Mouse (Mus musculus) myocyte (in vitro differentiated cells): Measurements from ENCODE around the gene Akt1s1. TPM values are rescaled to one million over a fixed set of nuclear protein-coding genes. Genes with fewer than 3 reads are reported as not detected.

Experiments
- H3K27me3 ChIP-seq: one replicate; pipeline ENCODE4 v1.6.1; 2011; ENCODE audit not compliant: control insufficient read depth, insufficient read depth, insufficient read length
- H3K36me3 ChIP-seq: one replicate; pipeline ENCODE4 v1.6.1; 2011; ENCODE audit not compliant: control insufficient read depth, insufficient read depth
- H3K4me2 ChIP-seq: one replicate; pipeline ENCODE4 v1.6.1; 2011; ENCODE audit warnings: low read depth, control low read depth
- H3K4me3 ChIP-seq: one replicate; pipeline ENCODE4 v1.5.1; 2011; ENCODE audit warnings: mild to moderate bottlenecking, control low read depth, moderate library complexity
- H3K79me2 ChIP-seq: one replicate; pipeline ENCODE4 v1.6.1; 2011; ENCODE audit not compliant: control insufficient read depth, insufficient read depth
- H3ac ChIP-seq: one replicate; pipeline ENCODE4 v1.6.1; 2011; ENCODE audit not compliant: control insufficient read depth, insufficient read length
- CEBPB ChIP-seq: IDR thresholded peaks from 2 replicates; pipeline ENCODE4 v1.6.1; 2011; ENCODE audit warnings: mild to moderate bottlenecking, moderate library complexity; ENCODE audit not compliant: poor library complexity, insufficient read depth, severe bottlenecking
- E2F4 ChIP-seq: IDR thresholded peaks from one replicate; pipeline ENCODE4 v1.6.1; 2011; ENCODE audit warnings: mild to moderate bottlenecking, control low read depth, moderate library complexity; ENCODE audit not compliant: insufficient read depth
- MAX ChIP-seq: IDR thresholded peaks from one replicate; pipeline ENCODE4 v1.6.1; 2011; ENCODE audit warnings: low read depth, mild to moderate bottlenecking, control low read depth
- MYOD1 ChIP-seq, 3 experiments: IDR thresholded peaks; one replicate each; pipeline ENCODE4 v1.6.1; 2011; ENCODE audit warnings: control low read depth in 2 of 3, low read depth in 2 of 3, mild to moderate bottlenecking in 2 of 3, moderate library complexity in 1 of 3; ENCODE audit not compliant: insufficient read length in 2 of 3, control insufficient read depth in 1 of 3
- MYOG ChIP-seq, 3 experiments: IDR thresholded peaks; one replicate each; pipeline ENCODE4 v1.6.1; 2011; ENCODE audit warnings: control low read depth in 2 of 3, low read depth in 2 of 3, mild to moderate bottlenecking in 2 of 3; ENCODE audit not compliant: insufficient read length in 2 of 3, control insufficient read depth in 1 of 3, insufficient read depth in 1 of 3
- POLR2A ChIP-seq: IDR thresholded peaks from one replicate; pipeline ENCODE4 v1.6.1; 2011; ENCODE audit warnings: low read depth, mild to moderate bottlenecking, control low read depth, moderate library complexity; ENCODE audit not compliant: insufficient read length
- POLR2AphosphoS2 ChIP-seq: IDR thresholded peaks from one replicate; pipeline ENCODE4 v1.6.1; 2011; ENCODE audit warnings: low read depth, control low read depth; ENCODE audit not compliant: insufficient read length
- REST ChIP-seq: IDR thresholded peaks from one replicate; pipeline ENCODE4 v1.6.1; 2011; ENCODE audit warnings: mild to moderate bottlenecking, control low read depth, moderate library complexity; ENCODE audit not compliant: insufficient read depth, insufficient read length
- SRF ChIP-seq: IDR thresholded peaks from one replicate; pipeline ENCODE4 v1.6.1; 2011; ENCODE audit warnings: low read depth; ENCODE audit not compliant: control insufficient read depth, insufficient read length
- TCF12 ChIP-seq: IDR thresholded peaks from one replicate; pipeline ENCODE4 v1.6.1; 2011; ENCODE audit warnings: mild to moderate bottlenecking, control low read depth; ENCODE audit not compliant: poor library complexity, insufficient read depth, severe bottlenecking
- TCF3 ChIP-seq: IDR thresholded peaks from one replicate; pipeline ENCODE4 v1.6.1; 2011; ENCODE audit warnings: low read depth, control low read depth; ENCODE audit not compliant: insufficient read length
- USF1 ChIP-seq: IDR thresholded peaks from one replicate; pipeline ENCODE4 v1.6.1; 2011; ENCODE audit warnings: low read depth, mild to moderate bottlenecking, control low read depth, moderate library complexity
- polyA plus RNA-seq: library from polyadenylated mRNA; unstranded; fragments of >200 nt; fragmentation: generic; extraction: Trizol; gene quantifications from one replicate; pipeline ENCODE4 v1.2.1, GENCODE M21; 2012; ENCODE audit warnings: missing spikeins

Gene Akt1s1
- polyA plus RNA-seq, 1 experiment: 200 TPM

DNA sequence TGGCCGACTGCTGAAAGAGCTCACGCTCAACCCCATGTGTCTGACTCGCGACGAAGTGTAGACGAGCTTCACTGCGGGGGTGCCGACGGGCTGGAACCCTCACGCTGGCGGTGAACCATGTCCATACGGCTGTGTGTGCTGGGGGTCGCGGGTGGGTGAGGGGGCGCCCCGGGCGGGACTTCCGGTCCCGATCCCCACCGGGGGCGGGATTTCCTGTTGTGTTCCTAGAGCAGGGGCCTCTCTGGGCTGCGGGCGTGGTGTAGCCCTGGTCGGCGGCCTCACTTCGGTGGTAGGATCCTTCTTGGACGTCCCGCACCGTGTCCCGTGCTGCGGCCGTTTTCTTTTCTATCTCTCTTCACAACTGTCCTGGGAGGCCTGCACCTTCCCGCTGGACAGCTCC lies 1.4 kb downstream of the Akt1s1 start:
- TF ChIP-seq USF1 (no peak), POLR2A (peak; percentile 46), POLR2AphosphoS2 (no peak)
- Histone ChIP-seq H3ac (peak overlapping the region; percentile 80), H3K4me2 (peak overlapping the region; percentile 72), H3K79me2 (peaks cover 34% of the 10 kb centered on the region), H3K27me3 (no peaks in the 10 kb centered on the region), H3K36me3 (peaks cover 7% of the 10 kb centered on the region), H3K4me3 (peak overlapping the region; percentile 94)

GRCm38 (mm10) chr7:44850789-44851624 lies 2.2 kb downstream of the Akt1s1 start:
- H3ac ChIP-seq: peak overlapping the region; percentile 80
- H3K36me3 ChIP-seq: peaks cover 7% of the 10 kb centered on the region
- peak overlapping the region; percentile 94 for H3K4me3 ChIP-seq
- H3K27me3 ChIP-seq: no peaks in the 10 kb centered on the region
- peaks cover 34% of the 10 kb centered on the region for H3K79me2 ChIP-seq
- TF ChIP-seq TCF3: no peak
- no peak for TF ChIP-seq MAX
- no peak for TF ChIP-seq REST
- TF ChIP-seq TCF12: no peak
- TF ChIP-seq MYOD1 (IDR thresholded peaks at IDR 0.05; ENCODE audit: control insufficient read depth in 1 of 3, insufficient read length in 2 of 3, low read depth in 2 of 3): no peak
- no peak for TF ChIP-seq SRF
- no peak for TF ChIP-seq USF1
- TF ChIP-seq E2F4: no peak
- TF ChIP-seq POLR2AphosphoS2: no peak
- no peak for TF ChIP-seq POLR2A
- TF ChIP-seq MYOG (IDR thresholded peaks at IDR 0.05; ENCODE audit: control insufficient read depth in 1 of 3, insufficient read depth in 1 of 3, insufficient read length in 2 of 3, low read depth in 2 of 3): no peak
- peak overlapping the region; percentile 72 for H3K4me2 ChIP-seq

- Histone ChIP-seq H3K27me3 (no peaks in the 10 kb centered on the region), H3ac (no peak overlapping the region), H3K4me3 (peak overlapping the region; percentile 94), H3K36me3 (no peaks in the 10 kb centered on the region), H3K4me2 (peak overlapping the region; percentile 72), H3K79me2 (peaks cover 33% of the 10 kb centered on the region)
- TF ChIP-seq MYOD1 (IDR thresholded peaks at IDR 0.05; ENCODE audit: control insufficient read depth in 1 of 3, insufficient read length in 2 of 3, low read depth in 2 of 3) (no peak), CEBPB (no peak), SRF (no peak), USF1 (no peak), E2F4 (no peak), MYOG (IDR thresholded peaks at IDR 0.05; ENCODE audit: control insufficient read depth in 1 of 3, insufficient read depth in 1 of 3, insufficient read length in 2 of 3, low read depth in 2 of 3) (no peak), REST (no peak), POLR2A (no peak), POLR2AphosphoS2 (no peak), TCF12 (no peak), TCF3 (no peak), MAX (no peak)
Measured at GRCm38 (mm10) chr7:44851625-44852234, 2.9 kb downstream of the Akt1s1 start.

DNA sequence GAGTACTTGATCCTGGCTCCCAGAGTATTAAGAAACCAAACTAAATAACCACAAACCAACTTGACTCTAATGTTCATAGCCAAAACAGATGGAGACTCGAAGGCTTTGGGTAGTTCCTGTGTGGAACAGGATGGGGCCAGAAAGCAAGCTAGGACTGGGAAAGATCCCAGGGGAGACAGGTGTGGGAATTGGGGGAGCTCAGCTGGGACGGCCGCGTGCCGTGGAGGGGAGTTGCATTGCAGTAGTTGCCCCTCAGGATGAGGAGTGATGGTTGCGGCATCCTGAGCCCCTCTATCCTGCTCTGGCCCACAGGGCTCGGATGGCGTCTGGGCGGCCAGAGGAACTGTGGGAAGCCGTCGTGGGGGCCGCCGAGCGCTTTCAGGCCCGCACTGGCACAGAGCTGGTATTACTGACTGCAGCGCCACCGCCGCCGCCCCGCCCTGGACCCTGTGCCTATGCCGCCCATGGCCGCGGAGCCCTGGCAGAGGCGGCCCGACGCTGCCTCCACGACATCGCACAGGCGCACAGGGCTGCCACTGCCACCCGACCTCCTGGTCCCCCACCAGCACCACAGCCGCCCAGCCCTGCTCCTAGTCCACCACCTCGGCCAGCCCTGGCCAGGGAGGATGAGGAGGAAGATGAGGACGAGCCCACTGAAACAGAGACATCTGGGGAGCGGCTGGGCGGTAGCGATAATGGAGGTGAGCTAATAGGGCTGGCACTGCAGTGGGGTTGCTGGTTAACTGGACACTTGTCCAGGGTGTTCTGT lies 3.7 kb downstream of the Akt1s1 start:
- Histone ChIP-seq H3K79me2 (peaks cover 28% of the 10 kb centered on the region), H3ac (no peak overlapping the region), H3K27me3 (no peaks in the 10 kb centered on the region), H3K4me3 (no peak overlapping the region), H3K36me3 (no peaks in the 10 kb centered on the region), H3K4me2 (no peak overlapping the region)
- no peak for TF ChIP-seq MYOD1 (IDR thresholded peaks at IDR 0.05; ENCODE audit: control insufficient read depth in 1 of 3, insufficient read length in 2 of 3, low read depth in 2 of 3)
- TF ChIP-seq POLR2AphosphoS2: peak; percentile 35

DNA sequence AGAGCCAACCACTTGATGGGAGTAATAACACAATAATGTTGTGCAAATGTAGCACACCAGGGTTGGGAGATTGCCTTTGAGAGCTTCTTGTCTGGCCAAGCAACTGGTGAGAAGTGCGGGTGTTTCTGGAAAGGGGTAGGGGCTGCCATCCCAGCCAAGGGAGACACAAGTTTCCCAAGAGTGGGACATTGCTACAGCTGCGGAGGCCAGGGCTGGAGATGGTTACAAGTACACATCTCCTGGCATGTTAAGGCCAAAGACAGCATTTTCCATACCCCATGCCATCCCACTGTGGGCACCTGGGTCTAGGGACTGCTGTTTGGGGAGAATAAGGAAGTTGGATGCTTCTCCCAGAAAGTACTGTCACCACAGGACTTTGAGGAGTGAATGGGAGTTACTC lies 4.3 kb downstream of the Akt1s1 start:
- H3K4me2 ChIP-seq: peak overlapping the region; percentile 77
- no peaks in the 10 kb centered on the region for H3K36me3 ChIP-seq
- H3K79me2 ChIP-seq: peaks cover 22% of the 10 kb centered on the region
- H3K4me3 ChIP-seq: no peak overlapping the region
- TF ChIP-seq MYOG (IDR thresholded peaks at IDR 0.05; ENCODE audit: control insufficient read depth in 1 of 3, insufficient read depth in 1 of 3, insufficient read length in 2 of 3, low read depth in 2 of 3) (no peak), POLR2AphosphoS2 (peak; percentile 36)
- H3K27me3 ChIP-seq: no peaks in the 10 kb centered on the region
- H3ac ChIP-seq: no peak overlapping the region
